Mouse (Mus musculus) embryonic facial prominence, embryonic 10.5 days (tissue): ENCODE results near the gene Tfam. TPM values are rescaled to one million over a fixed set of nuclear protein-coding genes. Genes with fewer than 3 reads are reported as not detected.

ENCODE experiments used
- DNase-seq: peaks from one replicate; pipeline ENCODE4 v3.0.0-alpha.2; 2017; ENCODE audit warnings: low spot score
- H3K27ac ChIP-seq: fragments of 300-500 bp; sonication (generic); replicated peaks from 2 replicates; pipeline ENCODE4 v1.5.1; 2016; ENCODE audit warnings: mild to moderate bottlenecking
- H3K27me3 ChIP-seq: fragments of 300-500 bp; sonication (generic); replicated peaks from 2 replicates; pipeline ENCODE4 v1.6.1; 2016; ENCODE audit warnings: low read depth, mild to moderate bottlenecking; ENCODE audit not compliant: poor library complexity, severe bottlenecking
- H3K36me3 ChIP-seq: fragments of 300-500 bp; sonication (generic); replicated peaks from 2 replicates; pipeline ENCODE4 v1.6.1; 2016; ENCODE audit warnings: mild to moderate bottlenecking, moderate library complexity
- H3K4me1 ChIP-seq: fragments of 300-500 bp; sonication (generic); 2 replicates; pipeline ENCODE4 v1.6.1; 2016
- H3K4me3 ChIP-seq: fragments of 300-500 bp; sonication (generic); 2 replicates; pipeline ENCODE4 v1.5.1; 2016; ENCODE audit warnings: mild to moderate bottlenecking, moderate library complexity
- H3K9me3 ChIP-seq: fragments of 300-500 bp; sonication (generic); 2 replicates; pipeline ENCODE4 v1.6.1; 2016; ENCODE audit warnings: mild to moderate bottlenecking
- WGBS: fragments of 180-500 bp; shearing (Covaris S2); methylation state at CpG from one replicate; pipeline ENCODE4 v1.1.7; 2016; 5-methylcytosine and 5-hydroxymethylcytosine counted together
- polyA plus RNA-seq: library from polyadenylated mRNA; unstranded; fragments of >200 nt; fragmentation: Nextera tagmentation; extraction: Ambion mirVana; gene quantifications from 2 replicates; pipeline ENCODE4 v1.2.1, GENCODE M21; 2016

Tfam gene
- polyA plus RNA-seq, 1 experiment from 2014 or later: 87.8 TPM

- no peak for DNase-seq
- Histone ChIP-seq H3K27ac (no peak overlapping the region), H3K4me3 (no peak overlapping the region), H3K27me3 (no peaks in the 10 kb centered on the region), H3K4me1 (0 out of 2 replicates have a peak, but pooled peaks cover 5% of the 10 kb centered on the region), H3K9me3 (no peaks in the 10 kb centered on the region), H3K36me3 (no peaks in the 10 kb centered on the region)
- 78% methylated on average over 9 of the region's 9 CpGs for WGBS
Measured at GRCm38 (mm10) chr10:71215996-71216395, 22.1 kb downstream of the Tfam start.

GRCm38 (mm10) chr10:71201512-71201911 lies 36.6 kb downstream of the Tfam start:
- no peaks in the 10 kb centered on the region for H3K4me1 ChIP-seq
- H3K9me3 ChIP-seq: no peaks in the 10 kb centered on the region
- no peak overlapping the region for H3K4me3 ChIP-seq
- H3K36me3 ChIP-seq: no peaks in the 10 kb centered on the region
- 93% methylated on average over 2 of the region's 2 CpGs for WGBS
- H3K27me3 ChIP-seq: no peaks in the 10 kb centered on the region
- no peak for DNase-seq
- H3K27ac ChIP-seq: no peak overlapping the region

- Histone ChIP-seq H3K4me3 (no peak overlapping the region), H3K9me3 (no peaks in the 10 kb centered on the region), H3K4me1 (no peaks in the 10 kb centered on the region), H3K27me3 (no peaks in the 10 kb centered on the region), H3K36me3 (no peaks in the 10 kb centered on the region), H3K27ac (no peak overlapping the region)
- DNase-seq: no peak
- 74% methylated on average over 5 of the region's 5 CpGs for WGBS
Measured at GRCm38 (mm10) chr10:71200964-71201363, 37.1 kb downstream of the Tfam start.

- DNase-seq: no peak
- no peaks in the 10 kb centered on the region for H3K36me3 ChIP-seq
- no peak overlapping the region for H3K4me3 ChIP-seq
- no peak overlapping the region for H3K27ac ChIP-seq
- 94% methylated on average over 8 of the region's 8 CpGs for WGBS
- no peaks in the 10 kb centered on the region for H3K9me3 ChIP-seq
- H3K4me1 ChIP-seq: peaks cover 7% of the 10 kb centered on the region; the same call in 1 of the 2 replicates
- H3K27me3 ChIP-seq: no peaks in the 10 kb centered on the region
Measured at GRCm38 (mm10) chr10:71198676-71199075, 39.4 kb downstream of the Tfam start.

- H3K4me3 ChIP-seq: no peak overlapping the region
- no peaks in the 10 kb centered on the region for H3K27me3 ChIP-seq
- WGBS: 80% methylated on average over 14 of the region's 14 CpGs
- H3K4me1 ChIP-seq: peaks cover 7% of the 10 kb centered on the region; the same call in 1 of the 2 replicates
- no peaks in the 10 kb centered on the region for H3K9me3 ChIP-seq
- DNase-seq: no peak
- H3K27ac ChIP-seq: no peak overlapping the region
- no peaks in the 10 kb centered on the region for H3K36me3 ChIP-seq
Measured at GRCm38 (mm10) chr10:71197036-71197785, 40.9 kb downstream of the Tfam start.

GRCm38 (mm10) chr10:71195501-71195900 lies 42.6 kb downstream of the Tfam start:
- 48% methylated on average over 9 of the region's 9 CpGs for WGBS
- Histone ChIP-seq H3K4me1 (peaks cover 7% of the 10 kb centered on the region; the same call in 1 of the 2 replicates), H3K27me3 (no peaks in the 10 kb centered on the region), H3K27ac (0 out of 2 replicates have a peak overlapping the region, but pooled peaks have one; percentile 10), H3K4me3 (no peak overlapping the region), H3K36me3 (no peaks in the 10 kb centered on the region), H3K9me3 (no peaks in the 10 kb centered on the region)
- DNase-seq: no peak

- DNase-seq: no peak
- Histone ChIP-seq H3K36me3 (no peaks in the 10 kb centered on the region), H3K27me3 (no peaks in the 10 kb centered on the region), H3K9me3 (no peaks in the 10 kb centered on the region), H3K27ac (no peak overlapping the region), H3K4me3 (no peak overlapping the region), H3K4me1 (peaks cover 7% of the 10 kb centered on the region; the same call in 1 of the 2 replicates)
- WGBS: 85% methylated on average over 7 of the region's 7 CpGs
Measured at GRCm38 (mm10) chr10:71194713-71195112, 43.4 kb downstream of the Tfam start.

- no peak overlapping the region for H3K4me3 ChIP-seq
- H3K27ac ChIP-seq: no peak overlapping the region
- H3K4me1 ChIP-seq: peaks cover 7% of the 10 kb centered on the region; the same call in 1 of the 2 replicates
- H3K36me3 ChIP-seq: no peaks in the 10 kb centered on the region
- H3K27me3 ChIP-seq: no peaks in the 10 kb centered on the region
- no peak for DNase-seq
- 86% methylated on average over 7 of the region's 7 CpGs for WGBS
- H3K9me3 ChIP-seq: no peaks in the 10 kb centered on the region
Measured at GRCm38 (mm10) chr10:71193319-71193718, 44.8 kb downstream of the Tfam start.

GRCm38 (mm10) chr10:71192886-71193285 lies 45.2 kb downstream of the Tfam start:
- Histone ChIP-seq H3K9me3 (no peaks in the 10 kb centered on the region), H3K27me3 (no peaks in the 10 kb centered on the region), H3K4me3 (no peak overlapping the region), H3K27ac (no peak overlapping the region), H3K4me1 (peaks cover 7% of the 10 kb centered on the region; the same call in 1 of the 2 replicates), H3K36me3 (no peaks in the 10 kb centered on the region)
- WGBS: 83% methylated on average over 11 of the region's 11 CpGs
- no peak for DNase-seq

- WGBS: 83% methylated on average over 4 of the region's 4 CpGs
- H3K4me1 ChIP-seq: no peaks in the 10 kb centered on the region
- no peak overlapping the region for H3K27ac ChIP-seq
- H3K36me3 ChIP-seq: no peaks in the 10 kb centered on the region
- no peaks in the 10 kb centered on the region for H3K27me3 ChIP-seq
- H3K4me3 ChIP-seq: no peak overlapping the region
- H3K9me3 ChIP-seq: no peaks in the 10 kb centered on the region
- no peak for DNase-seq
Measured at GRCm38 (mm10) chr10:71188681-71189080, 49.4 kb downstream of the Tfam start.

- Histone ChIP-seq H3K27me3 (no peaks in the 10 kb centered on the region), H3K9me3 (peaks cover 6% of the 10 kb centered on the region; the same call in 1 of the 2 replicates), H3K36me3 (no peaks in the 10 kb centered on the region), H3K27ac (no peak overlapping the region), H3K4me1 (no peaks in the 10 kb centered on the region), H3K4me3 (no peak overlapping the region)
- no peak for DNase-seq
- 89% methylated on average over 7 of the region's 7 CpGs for WGBS
Measured at GRCm38 (mm10) chr10:71185059-71185458, 53.0 kb downstream of the Tfam start.

- Histone ChIP-seq H3K4me3 (no peak overlapping the region), H3K4me1 (no peaks in the 10 kb centered on the region), H3K27me3 (no peaks in the 10 kb centered on the region), H3K9me3 (peaks cover 8% of the 10 kb centered on the region; the same call in 1 of the 2 replicates), H3K27ac (no peak overlapping the region), H3K36me3 (no peaks in the 10 kb centered on the region)
- WGBS: 63% methylated on average over 7 of the region's 7 CpGs
- DNase-seq: no peak
Measured at GRCm38 (mm10) chr10:71183339-71184031, 54.6 kb downstream of the Tfam start.

GRCm38 (mm10) chr10:71181931-71182330 lies 56.1 kb downstream of the Tfam start:
- H3K27ac ChIP-seq: no peak overlapping the region
- 90% methylated on average over 4 of the region's 4 CpGs for WGBS
- H3K36me3 ChIP-seq: no peaks in the 10 kb centered on the region
- H3K9me3 ChIP-seq: peaks cover 8% of the 10 kb centered on the region; the same call in 1 of the 2 replicates
- H3K4me3 ChIP-seq: no peak overlapping the region
- DNase-seq: no peak
- no peaks in the 10 kb centered on the region for H3K4me1 ChIP-seq
- H3K27me3 ChIP-seq: no peaks in the 10 kb centered on the region
